Mouse (Mus musculus) ovary, postnatal 36 days (tissue): Measurements from ENCODE around the gene Zfp93.
"Not testable (repeated sequence)": the region's sequence is repeated elsewhere in the genome, so short reads cannot be mapped to it uniquely, and the experiment has no call there.

Experiments used
- DNase-seq: peaks from one replicate; pipeline ENCODE4 v3.0.0; 2022; ENCODE audit warnings: low spot score, mixed read lengths

Gene Zfp93

GRCm38 (mm10) chr7:24270288-24270672, at the start of gene Zfp93:
Gene Zfp93 (plus strand): TSS chr7:24270420.
- DNase-seq: peak; percentile 71

GRCm38 (mm10) chr7:24237040-24237791, 33.0 kb upstream of the Zfp93 start, which contains the start of gene Zfp109:
Gene Zfp109 (minus strand): TSS chr7:24237560.
- peak; percentile 61 for DNase-seq

GRCm38 (mm10) chr7:24253779-24254615, 16.2 kb upstream of the Zfp93 start:
- DNase-seq: no peak

- peak; percentile 72 for DNase-seq
Observed at GRCm38 (mm10) chr7:24254633-24255474, 15.4 kb upstream of the Zfp93 start, which contains the start of gene Zfp108. Gene Zfp108 (plus strand): TSS chr7:24254794.

- no peak for DNase-seq
Observed at GRCm38 (mm10) chr7:24259306-24259999, 10.8 kb upstream of the Zfp93 start.

- no peak for DNase-seq
Observed at GRCm38 (mm10) chr7:24260000-24260312, 10.3 kb upstream of the Zfp93 start.

- no peak for DNase-seq
Observed at GRCm38 (mm10) chr7:24268176-24269155, 1.8 kb upstream of the Zfp93 start.

GRCm38 (mm10) chr7:24269256-24269655, 964 bp upstream of the Zfp93 start:
- DNase-seq: no peak

- DNase-seq: no peak
Observed at GRCm38 (mm10) chr7:24269667-24270287, 443 bp upstream of the Zfp93 start.

GRCm38 (mm10) chr7:24271191-24271590, 971 bp downstream of the Zfp93 start:
- DNase-seq: no peak

- DNase-seq: no peak
Observed at GRCm38 (mm10) chr7:24274456-24274855, 4.2 kb downstream of the Zfp93 start.

- not testable (repeated sequence) for DNase-seq
Observed at GRCm38 (mm10) chr7:24278771-24279170, 8.6 kb downstream of the Zfp93 start.

- no peak for DNase-seq
Observed at GRCm38 (mm10) chr7:24280031-24280857, 10.0 kb downstream of the Zfp93 start.

- no peak for DNase-seq
Observed at GRCm38 (mm10) chr7:24280858-24281145, 10.6 kb downstream of the Zfp93 start.

- DNase-seq: no peak
Observed at GRCm38 (mm10) chr7:24286090-24286489, 15.9 kb downstream of the Zfp93 start.

GRCm38 (mm10) chr7:24286916-24287315, 16.7 kb downstream of the Zfp93 start:
- DNase-seq: no peak

- DNase-seq: no peak
Observed at GRCm38 (mm10) chr7:24287670-24288069, 17.4 kb downstream of the Zfp93 start.

GRCm38 (mm10) chr7:24288512-24288911, 18.3 kb downstream of the Zfp93 start:
- no peak for DNase-seq

GRCm38 (mm10) chr7:24290106-24290693, 20.0 kb downstream of the Zfp93 start:
- DNase-seq: no peak
